Mouse (Mus musculus) heart, embryonic 11.5 days (tissue): Measurements from ENCODE around the gene Acacb. TPM values are rescaled to one million over a fixed set of nuclear protein-coding genes. Genes with fewer than 3 reads are reported as not detected.
A peak's percentile ranks its signal among the peaks of the same experiment; 100 is the strongest.

ENCODE experiments used
- ATAC-seq: fragments of 200-750 bp; cut with Nextera tagmentation; replicated peaks from 2 replicates; pipeline ENCODE4 v1.8.0; 2017; ENCODE audit warnings: moderate library complexity; ENCODE audit not compliant: insufficient number of reproducible peaks, low FRiP score, low TSS enrichment
- H3K27ac ChIP-seq: fragments of 300-500 bp; sonication (generic); 2 replicates; pipeline ENCODE4 v1.5.1; 2014; ENCODE audit warnings: mild to moderate bottlenecking, low read depth, low read length
- H3K27me3 ChIP-seq: fragments of 300-500 bp; sonication (generic); 2 replicates; pipeline ENCODE4 v1.6.1; 2014; ENCODE audit warnings: mild to moderate bottlenecking, low read length, mixed read lengths; ENCODE audit not compliant: control insufficient read depth, insufficient read depth
- H3K36me3 ChIP-seq: fragments of 300-500 bp; sonication (generic); 2 replicates; pipeline ENCODE4 v1.6.1; 2014; ENCODE audit warnings: mild to moderate bottlenecking, low read length, moderate library complexity, mixed read lengths; ENCODE audit not compliant: control insufficient read depth, insufficient read depth
- H3K4me1 ChIP-seq: fragments of 300-500 bp; sonication (generic); 2 replicates; pipeline ENCODE4 v1.6.1; 2014; ENCODE audit warnings: low read length; ENCODE audit not compliant: control insufficient read depth, insufficient read depth
- H3K4me2 ChIP-seq: fragments of 300-500 bp; sonication (generic); 2 replicates; pipeline ENCODE4 v1.6.1; 2014; ENCODE audit warnings: mild to moderate bottlenecking, moderate library complexity
- H3K4me3 ChIP-seq: fragments of 300-500 bp; sonication (generic); 2 replicates; pipeline ENCODE4 v1.5.1; 2014; ENCODE audit warnings: low read depth, low read length
- H3K9ac ChIP-seq: fragments of 300-500 bp; sonication (generic); 2 replicates; pipeline ENCODE4 v1.6.1; 2014; ENCODE audit warnings: mild to moderate bottlenecking, low read depth, low read length, moderate library complexity
- H3K9me3 ChIP-seq: fragments of 300-500 bp; sonication (generic); replicated peaks from 2 replicates; pipeline ENCODE4 v1.6.1; 2016; ENCODE audit warnings: low read length; ENCODE audit not compliant: control insufficient read depth
- WGBS: fragments of 180-500 bp; shearing (Covaris S2); extraction: QIAGEN DNeasy Blood & Tissue Kit; methylation state at CpG from one replicate; pipeline ENCODE4 v1.1.7; 2014; ENCODE audit not compliant: insufficient replicate concordance; 5-methylcytosine and 5-hydroxymethylcytosine counted together
- polyA plus RNA-seq: library from polyadenylated mRNA; unstranded; fragments of >200 nt; fragmentation: Nextera tagmentation; extraction: Ambion mirVana; gene quantifications from 2 replicates; pipeline ENCODE4 v1.2.1, GENCODE M21; 2014

Acacb gene
- polyA plus RNA-seq, 1 experiment from 2014 or later, result 7.6 TPM

GRCm38 (mm10) chr5:114213183-114213582 lies 66.8 kb downstream of the Acacb start:
- WGBS, result 57% methylated on average over 10 of the region's 10 CpGs
- Histone ChIP-seq H3K9me3 (no peaks in the 10 kb centered on the region), H3K4me3 (no peak overlapping the region), H3K27me3 (no peaks in the 10 kb centered on the region), H3K9ac (no peak overlapping the region), H3K36me3 (peaks cover 9% of the 10 kb centered on the region; the same call in 1 of the 2 replicates), H3K4me1 (no peaks in the 10 kb centered on the region), H3K4me2 (no peak overlapping the region), H3K27ac (no peak overlapping the region)
- ATAC-seq, result no peak

GRCm38 (mm10) chr5:114218771-114219170 lies 72.4 kb downstream of the Acacb start:
- Histone ChIP-seq H3K4me2 (no peak overlapping the region), H3K9me3 (no peaks in the 10 kb centered on the region), H3K36me3 (peaks cover 11% of the 10 kb centered on the region), H3K4me3 (no peak overlapping the region), H3K9ac (no peak overlapping the region), H3K27ac (no peak overlapping the region), H3K4me1 (no peaks in the 10 kb centered on the region), H3K27me3 (no peaks in the 10 kb centered on the region)
- 86% methylated on average over 14 of the region's 14 CpGs for WGBS
- no peak for ATAC-seq

- Histone ChIP-seq H3K27me3 (no peaks in the 10 kb centered on the region), H3K36me3 (peaks cover 27% of the 10 kb centered on the region), H3K4me1 (no peaks in the 10 kb centered on the region), H3K9ac (no peak overlapping the region), H3K27ac (no peak overlapping the region), H3K9me3 (peaks cover 6% of the 10 kb centered on the region), H3K4me2 (no peak overlapping the region), H3K4me3 (no peak overlapping the region)
- ATAC-seq, result no peak
- 90% methylated on average over 7 of the region's 7 CpGs for WGBS
These were observed 79.7 kb downstream of the Acacb start for GRCm38 (mm10) chr5:114226051-114226450.

GRCm38 (mm10) chr5:114228901-114229300 lies 82.6 kb downstream of the Acacb start:
- no peak overlapping the region for H3K4me2 ChIP-seq
- no peak for ATAC-seq
- WGBS, result 75% methylated on average over 5 of the region's 5 CpGs
- no peaks in the 10 kb centered on the region for H3K27me3 ChIP-seq
- H3K9ac ChIP-seq, result no peak overlapping the region
- H3K9me3 ChIP-seq, result peaks cover 6% of the 10 kb centered on the region
- H3K27ac ChIP-seq, result no peak overlapping the region
- H3K4me3 ChIP-seq, result no peak overlapping the region
- no peaks in the 10 kb centered on the region for H3K4me1 ChIP-seq
- H3K36me3 ChIP-seq, result peaks cover 24% of the 10 kb centered on the region

- H3K9ac ChIP-seq, result no peak overlapping the region
- no peak overlapping the region for H3K4me3 ChIP-seq
- 20% methylated on average over 7 of the region's 7 CpGs for WGBS
- H3K27ac ChIP-seq, result no peak overlapping the region
- H3K27me3 ChIP-seq, result no peaks in the 10 kb centered on the region
- no peak for ATAC-seq
- H3K4me2 ChIP-seq, result no peak overlapping the region
- H3K4me1 ChIP-seq, result no peaks in the 10 kb centered on the region
- H3K9me3 ChIP-seq, result no peaks in the 10 kb centered on the region
- no peaks in the 10 kb centered on the region; the same call in 1 of the 2 replicates for H3K36me3 ChIP-seq
These were observed 92.6 kb downstream of the Acacb start for GRCm38 (mm10) chr5:114238924-114239323.

- no peak overlapping the region for H3K4me3 ChIP-seq
- no peak overlapping the region for H3K4me2 ChIP-seq
- no peaks in the 10 kb centered on the region for H3K9me3 ChIP-seq
- H3K27ac ChIP-seq, result no peak overlapping the region
- no peak for ATAC-seq
- no peak overlapping the region for H3K9ac ChIP-seq
- H3K4me1 ChIP-seq, result no peaks in the 10 kb centered on the region
- WGBS, result 50% methylated on average over 14 of the region's 14 CpGs
- H3K36me3 ChIP-seq, result no peaks in the 10 kb centered on the region; the same call in 1 of the 2 replicates
- H3K27me3 ChIP-seq, result no peaks in the 10 kb centered on the region
These were observed 93.4 kb downstream of the Acacb start for GRCm38 (mm10) chr5:114239737-114240136.

GRCm38 (mm10) chr5:114246465-114246864 lies 100.1 kb downstream of the Acacb start:
- 74% methylated on average over 7 of the region's 7 CpGs for WGBS
- no peak overlapping the region for H3K4me3 ChIP-seq
- H3K4me1 ChIP-seq, result no peaks in the 10 kb centered on the region
- H3K27ac ChIP-seq, result no peak overlapping the region
- no peaks in the 10 kb centered on the region for H3K9me3 ChIP-seq
- H3K27me3 ChIP-seq, result no peaks in the 10 kb centered on the region
- no peaks in the 10 kb centered on the region; the same call in 1 of the 2 replicates for H3K36me3 ChIP-seq
- ATAC-seq, result no peak
- no peak overlapping the region for H3K9ac ChIP-seq
- no peak overlapping the region for H3K4me2 ChIP-seq

GRCm38 (mm10) chr5:114248174-114248589 lies 101.8 kb downstream of the Acacb start:
- H3K27ac ChIP-seq, result no peak overlapping the region
- no peak overlapping the region for H3K9ac ChIP-seq
- no peaks in the 10 kb centered on the region for H3K4me1 ChIP-seq
- H3K36me3 ChIP-seq, result no peaks in the 10 kb centered on the region; the same call in 1 of the 2 replicates
- H3K4me3 ChIP-seq, result no peak overlapping the region
- H3K9me3 ChIP-seq, result no peaks in the 10 kb centered on the region
- ATAC-seq, result no peak; the same call in 1 of the 2 replicates
- WGBS, result 16% methylated on average over 14 of the region's 14 CpGs
- no peaks in the 10 kb centered on the region for H3K27me3 ChIP-seq
- H3K4me2 ChIP-seq, result peak overlapping the region; percentile 27; the same call in 1 of the 2 replicates

GRCm38 (mm10) chr5:114259495-114259894 lies 113.2 kb downstream of the Acacb start:
- Histone ChIP-seq H3K4me3 (no peak overlapping the region), H3K27me3 (peaks cover 11% of the 10 kb centered on the region), H3K9ac (no peak overlapping the region), H3K36me3 (no peaks in the 10 kb centered on the region), H3K4me2 (no peak overlapping the region), H3K4me1 (no peaks in the 10 kb centered on the region), H3K27ac (no peak overlapping the region), H3K9me3 (no peaks in the 10 kb centered on the region)
- 65% methylated on average over 10 of the region's 10 CpGs for WGBS
- ATAC-seq, result no peak
